Mouse (Mus musculus): ENCODE measurements around the gene Lst1.

The Lst1 gene

GRCm38 (mm10) chr17:35178528-35178927, 9.7 kb downstream of the Lst1 start:
- DNase-seq: peak; percentile 28 to 49

DNA sequence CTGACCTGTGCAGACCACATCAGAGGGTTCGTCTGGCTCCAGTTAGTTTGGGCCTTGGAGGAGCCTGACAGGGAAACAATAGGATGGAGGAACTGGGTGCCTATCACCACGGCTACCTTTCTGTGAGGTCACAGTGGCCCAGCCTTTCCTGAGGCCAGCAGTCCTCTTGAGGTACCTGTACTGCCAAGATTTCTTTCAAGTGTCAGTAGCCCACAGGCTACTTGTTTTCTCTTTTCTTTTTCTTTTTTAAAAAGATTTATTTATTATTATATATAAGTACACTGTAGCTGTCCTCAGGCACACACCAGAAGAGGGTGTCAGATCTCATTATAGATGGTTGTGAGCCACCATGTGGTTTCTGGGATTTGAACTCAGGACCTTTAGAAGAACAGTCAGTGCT, 12.3 kb downstream of the Lst1 start, which contains the start of gene Aif1:
Gene Aif1 (minus strand): TSS at position 101 of the 400 bp plus-strand sequence.
- no peak for DNase-seq

- no peak for DNase-seq
Observed at GRCm38 (mm10) chr17:35175382-35175781, 12.9 kb downstream of the Lst1 start.

DNA sequence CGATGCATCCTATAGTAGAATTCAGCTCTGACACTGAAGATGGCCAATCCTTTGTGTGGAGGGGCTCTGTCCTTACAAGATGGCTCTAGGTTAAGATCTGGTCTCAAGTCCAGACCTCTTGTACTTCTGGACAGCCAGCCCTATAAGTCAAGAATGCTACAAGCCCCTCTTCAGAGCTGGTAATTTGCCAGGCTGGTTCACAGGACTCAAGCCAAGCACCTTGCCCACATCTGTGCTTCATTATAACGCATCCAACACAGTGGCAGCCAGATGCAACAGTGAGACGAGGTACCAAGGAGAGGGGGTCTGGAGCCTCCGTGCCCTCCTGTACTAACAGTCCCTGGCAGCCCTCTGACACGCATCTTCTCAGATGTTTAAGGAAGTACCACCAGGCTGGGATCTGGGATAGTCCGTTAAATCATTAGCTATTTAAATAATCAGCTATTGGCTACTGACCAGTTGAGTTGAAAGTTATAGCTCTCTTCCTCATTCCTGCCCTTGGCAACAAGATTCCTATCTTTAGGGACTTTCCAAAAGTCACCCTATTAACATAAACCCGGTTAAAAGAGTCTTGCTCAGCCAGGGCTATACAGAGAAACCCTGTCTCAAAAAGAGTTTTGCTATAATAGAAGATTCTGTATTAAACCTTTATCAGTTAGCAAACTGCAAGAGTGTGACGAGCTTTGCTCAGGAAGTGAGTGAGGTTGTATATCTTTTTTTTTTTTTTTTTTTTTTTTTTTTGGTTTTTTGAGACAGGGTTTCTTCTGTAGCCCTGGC, 13.8 kb downstream of the Lst1 start:
- DNase-seq: no peak

- no peak for DNase-seq
Observed at GRCm38 (mm10) chr17:35173329-35173728, 14.9 kb downstream of the Lst1 start.

GRCm38 (mm10) chr17:35172445-35173234, 15.6 kb downstream of the Lst1 start:
- DNase-seq: no peak

- DNase-seq: peak in 1 of 2 experiments; percentile 39
Observed at GRCm38 (mm10) chr17:35168541-35169207, 19.6 kb downstream of the Lst1 start.

DNA sequence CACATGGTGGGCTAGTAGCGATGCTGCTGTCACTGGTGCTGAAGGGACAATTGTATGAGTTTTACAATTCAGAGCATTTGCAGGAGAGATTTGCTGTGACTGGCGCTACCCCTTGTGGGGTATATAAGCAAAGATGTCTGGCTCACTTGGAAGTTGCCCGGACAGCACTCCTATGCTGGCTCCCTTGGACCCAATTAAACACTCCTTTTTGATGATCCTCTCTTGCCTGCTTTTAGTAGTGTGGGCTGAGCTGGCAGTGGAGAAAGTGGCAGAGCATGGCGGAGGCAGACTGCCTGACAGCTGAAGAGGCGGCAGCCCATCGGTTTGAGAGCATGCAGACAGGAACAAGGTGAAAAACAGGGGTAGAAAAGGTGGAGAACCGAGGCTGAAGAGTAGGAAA, 20.4 kb downstream of the Lst1 start:
- no peak for DNase-seq

DNA sequence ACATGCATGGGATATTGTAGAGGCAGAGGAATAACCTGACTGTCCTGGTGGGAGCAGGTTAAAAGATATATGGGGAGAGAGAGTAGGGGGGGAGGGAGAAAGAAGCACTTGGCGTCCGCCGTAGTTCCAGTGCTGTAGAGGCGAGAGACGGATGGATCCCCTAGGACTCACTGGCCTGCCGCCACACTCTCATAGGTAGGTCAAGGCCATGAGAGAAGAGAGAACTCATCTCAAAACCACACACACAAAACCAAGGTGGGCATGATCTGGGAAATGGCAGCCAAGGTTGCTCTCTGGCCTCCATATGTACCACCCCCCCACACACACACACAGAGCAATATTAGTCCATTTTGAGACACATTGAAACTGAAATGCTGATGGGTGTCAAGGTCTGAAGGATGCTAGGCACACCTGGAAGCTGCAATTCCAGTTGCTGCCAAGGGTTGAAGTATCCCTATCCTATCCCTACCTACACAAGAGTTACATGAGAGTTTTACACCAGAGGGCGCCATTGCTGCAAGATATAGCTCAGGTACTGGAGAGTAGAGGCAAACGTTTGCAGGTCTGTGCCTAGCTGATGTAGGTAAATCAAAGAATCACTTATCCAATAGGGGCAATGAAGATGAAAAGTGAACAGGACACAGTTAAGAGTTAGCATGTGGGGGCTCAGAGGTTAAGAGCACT, 21.7 kb downstream of the Lst1 start:
- DNase-seq: peak; percentile 61 to 80

DNA sequence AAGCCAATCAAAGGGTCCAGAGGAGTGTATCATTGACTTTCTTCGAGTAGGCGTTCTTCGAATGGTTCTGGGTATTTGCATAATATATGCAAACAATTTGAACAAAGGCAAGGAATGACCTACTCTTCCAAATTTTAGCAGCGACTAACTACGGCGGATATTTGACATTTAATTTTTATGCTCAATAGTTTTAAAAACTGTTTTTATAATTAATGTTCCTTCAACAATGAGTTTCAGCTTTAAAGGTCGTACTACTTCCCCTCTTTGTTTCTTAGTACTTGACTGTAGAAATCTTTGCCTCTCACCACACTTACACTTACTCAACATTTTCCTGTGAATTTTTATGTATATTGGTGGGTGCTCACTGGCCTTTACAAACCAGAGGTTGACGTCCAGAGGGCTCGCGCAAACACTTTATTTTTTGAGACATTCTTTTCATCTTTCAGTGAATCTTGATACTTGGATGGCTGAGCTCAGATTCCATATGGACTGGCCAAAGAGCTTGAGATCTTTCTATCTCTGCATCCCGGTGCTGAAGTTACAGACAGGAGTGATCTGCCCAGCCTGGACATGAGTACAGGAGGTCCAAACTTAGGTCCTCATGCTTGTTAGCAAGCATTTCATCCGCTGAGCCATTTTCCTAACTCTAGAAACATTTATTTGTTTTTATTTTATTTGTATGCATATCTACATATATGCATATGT, 22.6 kb downstream of the Lst1 start:
- no peak for DNase-seq

DNA sequence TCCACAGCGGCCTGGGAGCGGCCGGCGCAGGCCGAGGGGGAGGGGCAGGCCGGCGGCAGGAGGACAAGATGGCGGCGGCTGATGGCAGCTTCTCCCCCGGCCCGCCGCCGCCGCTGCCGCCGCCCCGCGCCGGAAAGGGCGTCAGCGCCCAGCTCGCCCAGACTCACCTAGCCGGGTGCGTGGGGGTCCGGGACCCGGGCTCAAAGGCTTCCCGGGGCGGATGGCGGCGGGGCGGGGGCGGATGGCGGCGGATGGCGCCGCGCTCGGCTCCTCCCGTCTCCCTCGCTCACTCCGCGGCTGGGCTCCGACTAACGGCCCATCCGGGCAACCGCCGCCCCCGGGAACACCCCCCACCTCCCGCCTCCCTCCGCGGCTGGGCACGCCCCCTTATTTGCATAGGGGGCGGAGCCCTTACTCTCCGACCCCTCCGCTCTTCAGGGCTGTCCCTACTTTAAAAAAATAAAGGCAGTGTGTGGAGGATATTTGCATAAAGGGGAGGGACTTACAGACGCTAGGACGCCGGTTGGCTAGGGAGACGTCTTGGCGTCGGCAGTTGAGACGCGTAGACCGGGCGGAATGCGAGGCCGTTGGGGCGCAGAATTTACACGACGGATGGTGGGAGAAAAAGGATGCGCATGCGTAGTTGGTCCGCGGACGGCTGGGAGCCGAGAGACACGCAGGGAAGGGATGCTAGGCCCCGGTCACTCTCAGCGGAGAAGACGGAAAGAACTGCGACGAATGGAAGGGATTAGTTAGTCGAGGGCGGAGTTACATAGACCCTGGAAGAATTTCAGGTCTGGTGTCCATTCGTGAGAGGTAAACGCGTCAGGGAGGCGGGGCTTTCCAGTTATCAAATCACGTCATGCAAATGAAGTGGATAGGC, 23.4 kb downstream of the Lst1 start, which contains the start of gene Prrc2a:
Gene Prrc2a (minus strand): TSS at position 330 of the 883 bp plus-strand sequence.
- peak; percentile 98 to 99 for DNase-seq

DNA sequence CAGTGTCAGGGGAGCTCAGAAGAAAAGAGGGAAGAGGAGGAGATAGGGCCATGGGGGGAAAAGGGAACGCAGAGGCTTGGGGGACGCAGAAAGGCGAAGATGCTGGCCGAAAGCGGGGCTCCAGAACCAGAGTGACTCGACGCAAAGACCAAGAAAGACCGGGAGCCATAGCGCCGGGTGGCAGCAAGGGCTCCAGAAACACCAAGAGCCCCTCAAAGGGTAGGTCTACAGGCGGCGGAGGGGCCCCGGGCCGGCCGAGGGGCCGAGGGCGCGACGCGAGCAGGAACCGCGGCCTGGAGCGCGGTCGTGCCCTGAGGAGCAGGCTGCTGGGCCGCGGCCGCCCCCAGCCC, 24.0 kb downstream of the Lst1 start:
- peak in 1 of 2 experiments; percentile 45 for DNase-seq

GRCm38 (mm10) chr17:35163326-35164081, 24.7 kb downstream of the Lst1 start:
- DNase-seq: no peak

DNA sequence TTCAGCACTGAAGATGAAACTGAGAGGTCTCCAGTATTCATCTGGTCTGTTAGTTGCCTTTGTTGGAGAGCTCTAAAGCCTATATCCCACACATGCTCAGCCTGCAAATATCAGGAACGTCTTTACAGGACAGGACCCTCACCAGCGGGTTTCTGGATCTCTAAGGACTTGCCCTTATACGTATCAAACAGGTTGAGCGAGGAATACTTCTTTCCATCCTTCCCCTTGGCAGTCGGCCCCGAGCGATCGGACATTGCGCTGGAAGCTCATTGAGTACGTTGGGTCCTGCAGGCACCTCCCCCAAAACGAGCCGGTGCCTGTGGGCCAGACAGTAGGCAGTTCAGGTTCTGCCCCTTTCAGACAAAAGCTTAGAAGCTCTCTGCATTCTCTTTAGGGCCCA, 25.5 kb downstream of the Lst1 start:
- DNase-seq: no peak

DNA sequence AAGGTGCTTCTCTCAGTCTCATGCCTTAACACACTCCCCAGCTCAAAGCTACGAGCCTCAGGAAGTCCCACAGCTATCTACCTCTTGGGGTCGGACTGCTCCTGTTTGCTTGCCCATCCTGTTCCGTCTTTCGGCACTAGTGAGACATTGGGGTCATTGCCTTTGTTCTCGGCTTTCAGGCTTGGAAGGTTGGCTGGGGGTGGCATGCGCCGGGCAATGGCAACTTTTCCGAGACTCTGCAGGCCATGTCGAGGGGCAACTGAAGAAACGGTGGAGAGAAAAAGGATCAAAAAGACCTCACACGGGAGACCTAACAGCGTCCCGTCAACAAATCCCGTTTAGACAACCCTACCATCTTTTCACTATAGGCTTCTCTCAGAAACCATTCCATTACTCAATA, 26.1 kb downstream of the Lst1 start:
- no peak for DNase-seq

DNA sequence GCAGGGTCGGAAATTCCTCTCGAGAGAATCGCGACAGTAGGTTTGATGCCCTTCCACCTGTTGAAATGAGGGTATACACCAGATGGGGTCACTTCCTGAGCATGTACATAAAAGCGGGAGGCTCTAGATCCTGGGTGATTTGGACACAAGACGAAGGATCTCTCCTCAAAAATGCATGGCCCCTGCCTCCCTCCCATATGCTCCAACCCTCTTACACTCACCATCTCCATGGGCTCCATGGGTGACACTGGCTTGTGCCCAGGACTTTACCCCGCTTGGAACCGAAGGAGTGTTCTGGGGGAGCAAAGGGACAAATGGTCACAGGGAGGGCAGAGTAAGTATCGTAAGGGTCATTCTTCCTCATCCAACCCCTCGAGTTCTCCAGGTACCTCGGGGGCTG, 26.8 kb downstream of the Lst1 start:
- DNase-seq: no peak

DNA sequence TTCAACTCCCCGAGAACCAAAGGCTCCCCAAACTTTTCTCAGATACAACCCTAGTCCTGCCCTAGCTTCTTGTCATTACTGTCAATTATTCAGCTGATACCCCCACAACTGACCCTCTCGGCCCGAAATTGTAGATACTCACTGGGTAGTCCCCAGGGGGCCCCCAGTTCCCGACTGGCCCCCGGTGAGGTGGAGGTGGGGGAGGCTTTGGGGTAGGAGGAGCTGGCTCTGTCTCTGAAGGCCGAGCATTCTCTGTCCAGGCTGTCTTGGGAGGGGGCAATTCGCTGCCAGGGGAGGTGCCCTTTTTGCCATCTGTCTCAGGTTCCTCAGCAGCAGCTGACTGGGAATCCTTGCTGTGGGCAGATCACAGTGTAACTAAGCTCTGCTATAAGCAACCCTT, 28.6 kb downstream of the Lst1 start:
- no peak for DNase-seq

DNA sequence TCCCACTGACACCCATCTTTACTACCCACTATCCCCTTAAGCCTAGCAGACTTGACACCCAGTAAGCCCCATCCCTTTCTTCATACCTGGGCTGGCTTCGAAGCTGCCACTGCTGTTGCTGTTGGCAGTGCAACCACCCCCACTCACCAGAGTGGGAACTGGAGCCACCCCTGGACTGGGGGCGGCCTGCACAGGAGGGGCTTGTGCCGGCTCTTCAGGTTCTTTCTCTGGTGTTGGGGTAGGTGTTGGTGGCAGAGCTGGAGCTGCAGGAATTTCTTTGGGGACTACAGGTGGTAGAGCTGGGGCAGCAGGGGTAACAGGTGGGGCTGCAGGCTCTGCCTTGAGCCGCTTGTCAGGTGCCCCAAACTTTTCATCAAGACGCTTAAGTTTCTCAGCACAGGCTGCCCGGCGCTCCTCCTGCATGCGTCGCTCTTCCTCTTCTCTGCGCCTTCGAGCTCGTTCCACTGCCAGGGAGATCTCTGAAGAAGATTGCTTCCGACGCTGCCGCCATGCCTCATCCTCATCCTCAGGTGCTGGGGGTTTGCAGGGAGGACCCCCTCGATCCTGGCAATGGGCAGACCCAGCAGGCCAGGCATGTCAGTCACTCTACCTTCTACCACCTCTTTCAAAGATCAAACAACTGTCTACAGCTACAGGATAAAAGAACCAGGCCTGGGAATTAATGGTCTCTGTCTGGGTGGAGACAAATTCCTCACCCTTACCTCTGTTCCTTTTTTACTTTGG, 29.2 kb downstream of the Lst1 start:
- DNase-seq: no peak

- DNase-seq: no peak
Observed at GRCm38 (mm10) chr17:35157661-35158175, 30.5 kb downstream of the Lst1 start.

All from cerebellum, postnatal 36 days (tissue).